Mouse (Mus musculus): Measurements from ENCODE around the gene Gda. TPM values are rescaled to one million over a fixed set of nuclear protein-coding genes. Genes with fewer than 3 reads are reported as not detected.

The Gda gene
- polyA plus RNA-seq (2021): 0.18 TPM

DNA sequence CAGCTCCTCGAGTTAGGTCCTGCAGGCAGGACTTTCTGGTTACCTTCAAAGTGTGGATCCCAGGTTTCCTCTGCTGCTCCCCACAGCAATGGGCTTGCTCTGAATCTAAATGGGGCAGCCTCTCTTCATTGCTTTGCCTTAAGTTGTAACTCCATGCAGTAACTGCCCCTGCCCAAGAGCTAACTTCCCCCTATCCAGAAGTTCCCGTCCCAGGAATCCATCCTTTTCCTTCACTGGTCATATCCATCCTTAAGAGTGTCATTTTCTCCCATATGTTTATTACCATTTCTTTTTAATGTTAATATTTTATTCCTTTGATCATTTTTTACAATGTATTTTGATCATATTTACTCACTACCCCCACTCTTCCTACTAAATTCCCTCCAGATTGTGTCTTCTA is at the start of gene Gda:
Gene Gda (minus strand): TSS at position 101 of the 400 bp plus-strand sequence.
- in situ Hi-C loops (cut with MboI; ENCODE audit: low pct_unique_long_range_greater_than_20kb): no loop called here
- no peak for TF ChIP-seq CTCF (IDR thresholded peaks at IDR 0.05)
- no peak for ATAC-seq
- no peak for DNase-seq (ENCODE audit: low read depth, low spot score)
- peaks cover 33% of the 10 kb centered on the region for H3K27me3 ChIP-seq
- POLR2A ChIA-PET: no interaction called here
- CTCF ChIA-PET: no interaction called here

DNA sequence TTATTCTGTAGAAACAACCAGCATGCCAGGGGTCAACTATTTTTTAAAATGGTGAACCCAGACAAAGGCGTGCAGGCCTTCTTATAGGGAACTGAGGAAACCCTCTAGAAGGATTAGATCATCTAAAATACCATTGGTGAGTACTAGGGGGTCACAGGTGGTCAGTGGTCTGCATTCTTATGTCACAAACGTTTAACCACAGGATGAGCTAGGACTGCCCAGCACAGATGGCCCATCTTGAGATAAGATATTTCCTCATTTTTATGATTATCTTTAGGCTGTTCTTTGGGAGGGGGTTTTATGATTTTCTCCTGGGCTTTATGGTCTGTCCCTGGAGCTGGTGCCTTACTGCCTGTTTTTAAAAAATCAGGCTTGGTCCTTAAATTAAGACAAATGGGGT is 47.0 kb upstream of the Gda start:
- in situ Hi-C loops (cut with MboI; ENCODE audit: low pct_unique_long_range_greater_than_20kb): no loop called here
- no peak for TF ChIP-seq CTCF (IDR thresholded peaks at IDR 0.05)
- ChIA-PET POLR2A (no interaction called here), CTCF (no interaction called here)
- H3K27me3 ChIP-seq: peaks cover 19% of the 10 kb centered on the region
- DNase-seq (ENCODE audit: low read depth, low spot score): no peak
- ATAC-seq: no peak

DNA sequence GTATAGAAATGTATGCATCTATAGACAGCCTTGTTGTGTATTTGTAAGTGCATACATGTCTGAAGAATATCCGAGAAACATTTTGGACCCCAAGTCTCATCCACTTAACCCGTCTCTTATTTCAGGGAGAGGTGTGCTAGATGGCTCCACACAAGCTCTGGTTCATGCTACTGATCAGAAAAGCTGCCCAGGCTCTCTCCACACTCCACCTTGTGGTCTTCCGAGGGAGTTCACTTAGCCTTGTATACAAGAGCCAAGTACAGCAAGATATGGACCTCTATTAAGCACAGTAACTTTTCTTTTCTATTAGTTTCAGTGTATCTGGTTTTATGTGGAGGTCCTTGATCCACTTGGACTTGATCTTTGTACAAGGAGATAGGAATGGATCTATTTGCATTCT is 36.9 kb upstream of the Gda start:
- H3K27me3 ChIP-seq: peaks cover 45% of the 10 kb centered on the region
- in situ Hi-C loops (cut with MboI; ENCODE audit: low pct_unique_long_range_greater_than_20kb): no loop called here
- ChIA-PET CTCF (interaction anchor here (0.9 to 2.0 kb wide), 4 partner anchors 108 to 1156 kb away, joined by 3 to 4 read pairs (median 4); no protein-coding TSS in a partner anchor), POLR2A (no interaction called here)
- no peak for DNase-seq (ENCODE audit: low read depth, low spot score)
- no peak for ATAC-seq
- TF ChIP-seq CTCF (IDR thresholded peaks at IDR 0.05): peak; percentile 73

DNA sequence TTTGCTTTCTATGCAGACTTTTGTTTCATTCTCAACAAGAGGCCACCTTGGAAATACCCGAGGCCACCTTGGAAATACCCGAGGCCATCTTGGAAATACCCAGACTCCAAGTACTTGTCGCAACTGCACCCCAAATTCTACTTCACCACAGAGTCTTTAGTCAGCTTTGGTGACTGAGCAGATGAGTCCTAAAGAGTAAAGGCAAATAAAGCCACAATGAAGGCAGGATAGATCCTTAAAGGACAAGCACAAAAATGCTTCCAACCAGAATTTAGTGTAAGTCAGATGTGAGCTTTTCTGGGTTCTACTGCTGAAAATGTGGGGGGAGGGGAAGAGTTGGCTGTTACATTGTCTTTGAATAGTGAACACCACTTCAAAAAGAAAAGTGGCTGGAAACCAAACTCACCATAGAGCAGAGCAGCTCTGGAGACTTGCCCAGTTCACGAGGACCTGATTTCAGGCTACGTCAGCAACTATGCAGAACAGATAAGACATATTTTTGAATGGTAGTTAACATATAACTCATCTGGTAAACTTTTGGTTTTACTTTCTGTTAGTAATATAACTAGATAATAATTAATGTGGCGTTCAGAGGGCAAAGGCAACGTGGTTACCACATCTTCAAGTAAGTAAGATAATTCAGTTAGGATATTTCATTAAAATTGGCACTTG is 34.5 kb upstream of the Gda start:
- no peak for DNase-seq (ENCODE audit: low read depth, low spot score)
- POLR2A ChIA-PET: no interaction called here
- CTCF ChIA-PET: no interaction called here
- H3K27me3 ChIP-seq: peaks cover 44% of the 10 kb centered on the region
- no peak for TF ChIP-seq CTCF (IDR thresholded peaks at IDR 0.05)
- ATAC-seq: no peak
- in situ Hi-C loops (cut with MboI; ENCODE audit: low pct_unique_long_range_greater_than_20kb): no loop called here

DNA sequence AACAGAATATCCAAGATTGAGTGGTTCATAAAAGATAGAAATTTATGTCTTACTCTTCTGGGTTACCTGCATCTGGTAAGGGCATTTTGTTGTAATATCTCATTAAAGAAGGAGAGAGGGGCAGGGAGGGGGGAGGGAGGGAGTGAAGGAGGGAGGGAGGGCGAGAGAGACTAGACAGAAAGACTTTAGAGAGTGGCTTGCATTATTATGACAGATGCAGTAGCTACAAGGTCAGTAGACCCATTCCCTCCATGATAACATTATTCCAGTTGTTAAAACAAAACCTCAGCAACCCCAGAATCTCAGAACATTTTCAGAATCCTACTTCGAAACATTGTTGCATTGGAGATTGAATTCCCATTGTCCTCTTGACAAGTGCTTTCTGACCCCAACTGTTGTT is 33.9 kb upstream of the Gda start:
- ATAC-seq (no peak), DNase-seq (ENCODE audit: low read depth, low spot score) (no peak)
- in situ Hi-C loops (cut with MboI; ENCODE audit: low pct_unique_long_range_greater_than_20kb): no loop called here
- peaks cover 40% of the 10 kb centered on the region for H3K27me3 ChIP-seq
- POLR2A ChIA-PET: no interaction called here
- no peak for TF ChIP-seq CTCF (IDR thresholded peaks at IDR 0.05)
- CTCF ChIA-PET: no interaction called here

GRCm38 (mm10) chr19:21504716-21505115 is 31.5 kb upstream of the Gda start:
- in situ Hi-C loops (cut with MboI; ENCODE audit: low pct_unique_long_range_greater_than_20kb): no loop called here
- DNase-seq (ENCODE audit: low read depth, low spot score) (no peak), ATAC-seq (no peak)
- CTCF ChIA-PET: no interaction called here
- TF ChIP-seq CTCF (IDR thresholded peaks at IDR 0.05): no peak
- POLR2A ChIA-PET: no interaction called here
- peaks cover 32% of the 10 kb centered on the region for H3K27me3 ChIP-seq

- ChIA-PET POLR2A (interaction anchor here (0.6 kb wide), 1 partner anchor 685 kb away, joined by 3 read pairs; no protein-coding TSS in a partner anchor), CTCF (no interaction called here)
- no peak for TF ChIP-seq CTCF (IDR thresholded peaks at IDR 0.05)
- H3K27me3 ChIP-seq: peaks cover 41% of the 10 kb centered on the region
- ATAC-seq (no peak), DNase-seq (ENCODE audit: low read depth, low spot score) (no peak)
- in situ Hi-C loops (cut with MboI; ENCODE audit: low pct_unique_long_range_greater_than_20kb): no loop called here
Measured at GRCm38 (mm10) chr19:21499394-21499983, 26.2 kb upstream of the Gda start.

- in situ Hi-C loops (cut with MboI; ENCODE audit: low pct_unique_long_range_greater_than_20kb): no loop called here
- ATAC-seq (no peak), DNase-seq (ENCODE audit: low read depth, low spot score) (no peak)
- H3K27me3 ChIP-seq: peaks cover 40% of the 10 kb centered on the region
- ChIA-PET POLR2A (no interaction called here), CTCF (no interaction called here)
- TF ChIP-seq CTCF (IDR thresholded peaks at IDR 0.05): no peak
Measured at GRCm38 (mm10) chr19:21495817-21496216, 22.6 kb upstream of the Gda start.

GRCm38 (mm10) chr19:21493807-21494521 is 20.7 kb upstream of the Gda start:
- in situ Hi-C loops (cut with MboI; ENCODE audit: low pct_unique_long_range_greater_than_20kb): no loop called here
- CTCF ChIA-PET: no interaction called here
- DNase-seq (ENCODE audit: low read depth, low spot score) (no peak), ATAC-seq (no peak)
- H3K27me3 ChIP-seq: peaks cover 37% of the 10 kb centered on the region
- TF ChIP-seq CTCF (IDR thresholded peaks at IDR 0.05): no peak
- POLR2A ChIA-PET: no interaction called here

DNA sequence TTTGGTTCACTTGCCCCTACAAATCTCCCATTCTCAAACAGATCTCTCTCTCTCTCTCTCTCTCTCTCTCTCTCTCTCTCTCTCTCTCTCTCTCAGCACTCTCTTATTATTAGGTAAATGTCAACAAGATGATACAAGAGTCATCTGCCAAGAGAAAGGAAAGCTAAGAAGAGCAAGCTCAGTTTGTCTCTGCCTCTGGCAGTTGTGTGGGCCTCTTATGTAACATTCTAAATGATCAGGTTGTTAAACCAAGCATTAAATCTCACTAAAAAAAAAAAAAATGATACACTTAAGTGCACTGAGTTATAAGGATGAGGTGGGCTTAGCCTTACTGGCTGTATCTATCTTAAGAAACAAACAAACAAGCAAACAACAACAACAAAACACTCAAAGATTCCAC is 18.1 kb upstream of the Gda start:
- CTCF ChIA-PET: no interaction called here
- DNase-seq (ENCODE audit: low read depth, low spot score) (no peak), ATAC-seq (no peak)
- H3K27me3 ChIP-seq: peaks cover 24% of the 10 kb centered on the region
- in situ Hi-C loops (cut with MboI; ENCODE audit: low pct_unique_long_range_greater_than_20kb): no loop called here
- TF ChIP-seq CTCF (IDR thresholded peaks at IDR 0.05): no peak
- POLR2A ChIA-PET: no interaction called here

GRCm38 (mm10) chr19:21487124-21487944 is 14.1 kb upstream of the Gda start:
- ATAC-seq (no peak), DNase-seq (ENCODE audit: low read depth, low spot score) (no peak)
- no peak for TF ChIP-seq CTCF (IDR thresholded peaks at IDR 0.05)
- in situ Hi-C loops (cut with MboI; ENCODE audit: low pct_unique_long_range_greater_than_20kb): no loop called here
- peaks cover 4% of the 10 kb centered on the region for H3K27me3 ChIP-seq
- ChIA-PET CTCF (no interaction called here), POLR2A (no interaction called here)

Data from Patski (cell line).